Mouse (Mus musculus): Measurements from ENCODE around the gene Gngt2. TPM values are rescaled to one million over a fixed set of nuclear protein-coding genes. Genes with fewer than 3 reads are reported as not detected.

Gngt2 gene
- 100 to 1,000 TPM; 618 to 647 TPM for total RNA-seq (2023)

DNA sequence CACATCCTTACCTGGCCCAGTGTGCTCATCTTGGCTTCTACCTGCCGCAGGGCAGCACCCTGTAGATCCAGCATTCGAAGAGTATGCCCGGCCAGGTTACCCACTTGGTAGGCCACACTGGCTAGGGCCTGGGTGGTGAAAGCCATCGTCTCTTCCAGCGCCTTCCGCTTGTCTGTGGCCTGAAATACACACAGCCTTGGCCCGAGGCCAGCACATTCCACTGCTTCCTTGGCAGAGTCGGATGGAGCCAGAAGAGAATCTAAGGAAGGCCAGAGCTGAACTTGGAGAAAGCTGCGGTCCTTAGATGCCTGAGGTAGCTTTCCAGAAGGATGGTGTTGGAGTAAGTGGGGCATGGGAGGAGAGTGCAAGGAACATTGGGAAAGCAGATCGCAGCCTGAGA lies at the start of gene Gngt2:
Gene Gngt2 (plus strand): TSS at position 158 of the 400 bp plus-strand sequence.

DNA sequence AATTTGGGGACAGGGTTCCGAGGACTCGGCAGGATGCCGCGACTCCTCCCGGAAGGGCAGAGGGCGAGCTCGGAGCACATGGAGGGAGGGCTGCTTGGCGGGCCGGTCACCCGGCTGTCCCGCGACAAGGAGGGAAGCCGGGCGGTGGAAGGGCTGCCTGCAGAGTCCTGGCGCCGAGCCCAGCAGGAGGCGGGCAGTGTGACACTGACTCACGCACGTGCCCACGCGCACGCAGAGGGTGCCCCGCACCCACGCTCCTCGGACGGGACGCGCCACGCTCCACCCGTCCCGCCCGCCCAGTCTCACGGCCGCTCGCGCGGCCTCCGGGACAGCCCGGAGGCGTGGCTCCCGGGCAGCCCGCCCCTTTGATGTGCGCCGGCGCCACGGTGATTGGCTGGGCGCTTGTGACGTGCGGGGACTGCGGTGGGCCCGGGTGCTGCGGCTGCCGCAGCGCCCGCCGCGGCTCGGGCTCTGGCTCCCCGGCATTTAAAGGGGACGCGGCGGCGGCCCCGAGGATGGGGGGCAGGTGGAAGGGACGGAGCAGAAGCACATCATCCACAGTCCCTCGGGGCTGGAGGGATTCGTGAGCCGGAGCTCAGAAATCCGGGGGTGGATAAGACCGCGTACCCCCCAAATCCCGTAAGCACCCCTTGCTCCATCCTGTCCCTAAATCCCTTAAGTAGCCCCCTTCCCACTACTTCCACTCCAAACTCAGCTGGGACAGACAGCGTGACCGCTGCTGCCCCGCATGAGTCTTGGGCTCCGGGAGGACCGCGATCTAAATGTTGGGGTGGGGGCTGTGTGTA lies 12.7 kb upstream of the Gngt2 start, which contains the start of gene Phospho1:
Gene Phospho1 (plus strand): TSS at position 429 of the 806 bp plus-strand sequence.

DNA sequence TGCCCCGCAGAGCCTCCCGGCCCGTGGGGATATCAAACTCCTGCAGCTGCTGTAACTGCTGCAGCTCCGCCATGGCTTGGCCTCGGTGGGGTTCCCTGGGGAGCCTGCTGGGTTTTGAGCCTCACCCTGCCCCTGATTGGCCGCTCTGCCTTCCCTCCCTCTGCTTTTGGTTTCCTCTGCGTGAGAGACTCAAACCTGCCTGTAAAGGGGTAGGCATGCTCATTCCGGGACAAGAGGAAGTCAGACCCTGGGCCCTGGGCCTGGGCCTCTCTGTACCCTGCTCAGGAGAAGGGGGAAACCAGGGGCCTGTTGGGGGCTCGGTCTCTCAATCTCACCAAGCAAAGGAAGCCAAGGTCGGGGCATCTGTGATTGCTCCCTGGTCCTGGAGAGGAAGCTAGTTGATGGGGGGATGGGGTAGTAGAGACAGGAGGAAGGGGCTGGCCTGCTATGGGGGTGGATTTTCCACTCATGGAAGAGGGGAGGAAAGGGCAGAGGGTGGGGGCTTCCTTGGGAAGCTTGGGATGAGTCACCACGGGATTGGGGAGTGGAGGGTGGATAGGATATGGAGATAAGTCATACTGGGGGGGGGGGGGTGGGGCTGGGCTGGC lies 5.2 kb downstream of the Gngt2 start, which contains the start of gene Abi3:
Gene Abi3 (minus strand): TSS at position 403 of the 608 bp plus-strand sequence.

Other genes with a start within 250 kb of the Gngt2 start
- 1 to 10 TPM in 1 of 2 experiments, under 1 TPM in 1; 0.86 to 1.4 TPM for gene Ngfr, start 249.5 kb upstream of the Gngt2 start, total RNA-seq (2023)
- gene Phb, start 170.3 kb upstream of the Gngt2 start, total RNA-seq (2023): 10 to 100 TPM; 49.2 to 53.7 TPM
- 10 to 100 TPM; 43.7 to 44.0 TPM for gene Zfp652, start 124.5 kb upstream of the Gngt2 start, total RNA-seq (2023)
- 1 to 10 TPM; 1.5 to 2.0 TPM for gene B130006D01Rik, start 113.6 kb upstream of the Gngt2 start, total RNA-seq (2023)
- 1 to 10 TPM; 2.2 to 5.7 TPM for gene Phospho1, start 12.7 kb upstream of the Gngt2 start, total RNA-seq (2023)
- gene Abi3, start 5.3 kb downstream of the Gngt2 start, total RNA-seq (2023): 100 to 1,000 TPM; 346 to 374 TPM
- gene B4galnt2, start 77.7 kb downstream of the Gngt2 start, total RNA-seq (2023): not detected
- gene Igf2bp1, start 168.7 kb downstream of the Gngt2 start, total RNA-seq (2023): not detected
- gene Gip, start 187.3 kb downstream of the Gngt2 start, total RNA-seq (2023): not detected
- gene Snf8, start 197.7 kb downstream of the Gngt2 start, total RNA-seq (2023): 10 to 100 TPM; 60.6 to 62.0 TPM
- gene Ube2z, start 228.2 kb downstream of the Gngt2 start, total RNA-seq (2023): 10 to 100 TPM; 39.0 to 39.5 TPM
- 100 to 1,000 TPM in 1 of 2 experiments, 10 to 100 TPM in 1; 98.9 to 109 TPM for gene Atp5g1, start 238.5 kb downstream of the Gngt2 start, total RNA-seq (2023)

Data from monocyte, adult 59 days (primary cell).